Mouse (Mus musculus): Measurements from ENCODE around the gene Svs3b. TPM values are rescaled to one million over a fixed set of nuclear protein-coding genes. Genes with fewer than 3 reads are reported as not detected.
"Not testable (repeated sequence)": the region's sequence is repeated elsewhere in the genome, so short reads cannot be mapped to it uniquely, and the experiment has no call there.

The Svs3b gene
- polyA plus RNA-seq, 1 experiment from 2014 or later, result not detected

DNA sequence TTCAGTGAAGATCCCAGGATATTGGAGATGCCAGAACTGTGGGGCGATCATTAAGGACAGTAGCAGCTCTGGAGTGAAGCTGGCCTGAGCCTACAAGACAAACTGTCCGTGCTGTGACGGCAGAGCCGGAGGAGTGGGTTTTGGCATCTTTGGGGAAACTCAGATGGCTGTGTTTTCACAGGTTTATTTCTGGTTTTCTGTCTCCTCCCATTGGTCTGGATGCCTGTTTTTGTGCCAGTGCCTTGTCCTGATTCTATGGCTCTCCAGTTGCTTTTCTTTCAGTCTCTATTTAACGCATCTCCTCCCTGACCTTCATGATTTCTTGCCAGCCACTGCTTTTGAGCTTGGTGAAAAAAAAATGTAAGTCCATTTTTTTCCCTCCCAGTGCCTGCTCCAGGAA, 43.7 kb downstream of the Svs3b start:
- Histone ChIP-seq H3K4me1 (ENCODE audit: control insufficient read depth in 2 of 2, insufficient read depth in 2 of 2, low read length in 2 of 2) (no peaks in the 10 kb centered on the region), H3K4me3 (ENCODE audit: control insufficient read depth in 1 of 2, insufficient read depth in 1 of 2, low read depth in 1 of 2, low read length in 2 of 2) (no peak overlapping the region), H3K27ac (replicated peaks in 1 of 2; ENCODE audit: control insufficient read depth in 1 of 2, insufficient read depth in 1 of 2, low read depth in 2 of 2, low read length in 2 of 2) (no peak overlapping the region), H3K27me3 (ENCODE audit: control insufficient read depth, insufficient read depth, low read length) (no peaks in the 10 kb centered on the region), H3K36me3 (ENCODE audit: control insufficient read depth, insufficient read depth, low read length) (no peaks in the 10 kb centered on the region), H3K4me2 (ENCODE audit: low read length) (no peak overlapping the region), H3K9ac (ENCODE audit: low read length) (no peak overlapping the region), H3K9me3 (ENCODE audit: control insufficient read depth, low read length) (no peaks in the 10 kb centered on the region)
- WGBS, result 80% methylated on average over 5 of the region's 5 CpGs
- ATAC-seq (ENCODE audit: insufficient number of reproducible peaks, insufficient read depth, low FRiP score, low read depth), result no peak

DNA sequence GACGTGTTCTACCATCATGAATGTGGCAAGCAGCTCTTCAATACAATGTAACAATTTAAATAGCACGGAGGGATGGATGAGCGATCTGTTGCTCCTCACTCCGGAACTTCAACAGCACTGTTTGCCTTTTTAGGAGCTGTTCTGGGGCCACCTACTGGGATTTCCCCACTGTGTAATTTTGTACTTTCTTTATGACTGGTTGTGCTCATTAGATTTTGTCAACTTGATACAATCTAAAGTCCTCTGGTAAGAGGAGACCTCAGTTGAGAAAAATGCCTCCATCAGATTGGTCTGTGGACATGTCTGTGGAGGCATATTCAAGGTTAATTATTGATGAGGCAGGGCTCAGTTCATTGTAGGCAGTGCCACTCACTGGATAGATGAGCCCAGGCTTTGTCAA, 45.5 kb downstream of the Svs3b start:
- H3K27ac ChIP-seq (replicated peaks in 1 of 2; ENCODE audit: control insufficient read depth in 1 of 2, insufficient read depth in 1 of 2, low read depth in 2 of 2, low read length in 2 of 2), result no peak overlapping the region
- no peak overlapping the region for H3K4me2 ChIP-seq (ENCODE audit: low read length)
- 86% methylated on average over 4 of the region's 4 CpGs for WGBS
- no peaks in the 10 kb centered on the region for H3K36me3 ChIP-seq (ENCODE audit: control insufficient read depth, insufficient read depth, low read length)
- no peaks in the 10 kb centered on the region for H3K27me3 ChIP-seq (ENCODE audit: control insufficient read depth, insufficient read depth, low read length)
- H3K4me3 ChIP-seq (ENCODE audit: control insufficient read depth in 1 of 2, insufficient read depth in 1 of 2, low read depth in 1 of 2, low read length in 2 of 2), result no peak overlapping the region
- no peaks in the 10 kb centered on the region for H3K4me1 ChIP-seq (ENCODE audit: control insufficient read depth in 2 of 2, insufficient read depth in 2 of 2, low read length in 2 of 2)
- ATAC-seq (ENCODE audit: insufficient number of reproducible peaks, insufficient read depth, low FRiP score, low read depth), result no peak
- no peak overlapping the region for H3K9ac ChIP-seq (ENCODE audit: low read length)
- no peaks in the 10 kb centered on the region for H3K9me3 ChIP-seq (ENCODE audit: control insufficient read depth, low read length)

DNA sequence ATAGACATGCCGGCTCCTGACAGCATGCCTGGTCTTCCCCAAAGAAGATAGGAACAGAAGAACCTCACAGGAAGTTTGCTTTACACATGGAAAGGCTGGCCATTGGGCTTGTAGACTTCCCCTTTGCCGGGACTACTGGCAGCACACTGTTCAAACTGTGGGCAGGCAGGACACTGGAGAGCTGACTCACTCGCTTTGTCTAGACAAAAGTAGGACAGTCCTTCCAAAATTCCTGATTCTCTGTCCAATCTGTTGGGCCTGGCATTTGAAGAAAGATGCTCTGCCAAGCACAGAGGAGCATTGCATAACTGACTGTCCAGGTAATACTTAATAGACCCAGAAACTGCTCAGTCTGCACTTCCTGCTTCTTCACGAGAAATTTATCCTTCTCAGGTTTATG, 49.8 kb downstream of the Svs3b start:
- Histone ChIP-seq H3K4me3 (ENCODE audit: control insufficient read depth in 1 of 2, insufficient read depth in 1 of 2, low read depth in 1 of 2, low read length in 2 of 2) (no peak overlapping the region), H3K9me3 (ENCODE audit: control insufficient read depth, low read length) (no peaks in the 10 kb centered on the region), H3K4me2 (ENCODE audit: low read length) (no peak overlapping the region), H3K36me3 (ENCODE audit: control insufficient read depth, insufficient read depth, low read length) (no peaks in the 10 kb centered on the region), H3K27ac (replicated peaks in 1 of 2; ENCODE audit: control insufficient read depth in 1 of 2, insufficient read depth in 1 of 2, low read depth in 2 of 2, low read length in 2 of 2) (no peak overlapping the region), H3K9ac (ENCODE audit: low read length) (no peak overlapping the region), H3K27me3 (ENCODE audit: control insufficient read depth, insufficient read depth, low read length) (no peaks in the 10 kb centered on the region), H3K4me1 (ENCODE audit: control insufficient read depth in 2 of 2, insufficient read depth in 2 of 2, low read length in 2 of 2) (no peaks in the 10 kb centered on the region)
- no peak for ATAC-seq (ENCODE audit: insufficient number of reproducible peaks, insufficient read depth, low FRiP score, low read depth)
- 58% methylated on average over 4 of the region's 4 CpGs for WGBS

DNA sequence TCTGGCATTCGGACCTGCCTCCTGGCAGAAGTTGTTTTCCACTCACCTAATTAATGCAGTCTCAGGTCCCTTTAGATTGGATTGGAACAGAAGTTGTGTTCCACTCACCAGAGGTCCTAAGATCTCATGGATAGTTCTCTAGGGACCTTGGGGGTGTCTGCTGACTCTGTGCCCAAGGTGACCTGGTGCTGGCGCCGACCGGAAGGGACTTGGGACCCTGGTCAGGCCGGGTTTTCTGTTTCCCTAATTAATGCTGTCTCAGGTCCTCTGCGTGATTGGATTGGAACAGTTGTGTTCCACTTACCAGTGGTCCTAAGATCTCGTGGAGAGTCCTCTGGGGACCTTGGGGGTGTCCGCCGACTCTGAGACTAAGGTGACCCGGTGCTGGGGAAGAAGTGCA, 50.4 kb downstream of the Svs3b start:
- H3K36me3 ChIP-seq (ENCODE audit: control insufficient read depth, insufficient read depth, low read length); H3K9me3 ChIP-seq (ENCODE audit: control insufficient read depth, low read length); H3K4me3 ChIP-seq (ENCODE audit: control insufficient read depth in 1 of 2, insufficient read depth in 1 of 2, low read depth in 1 of 2, low read length in 2 of 2); H3K4me1 ChIP-seq (ENCODE audit: control insufficient read depth in 2 of 2, insufficient read depth in 2 of 2, low read length in 2 of 2); H3K27me3 ChIP-seq (ENCODE audit: control insufficient read depth, insufficient read depth, low read length); H3K27ac ChIP-seq (replicated peaks in 1 of 2; ENCODE audit: control insufficient read depth in 1 of 2, insufficient read depth in 1 of 2, low read depth in 2 of 2, low read length in 2 of 2); ATAC-seq (ENCODE audit: insufficient number of reproducible peaks, insufficient read depth, low FRiP score, low read depth); H3K9ac ChIP-seq (ENCODE audit: low read length); H3K4me2 ChIP-seq (ENCODE audit: low read length): not testable (repeated sequence)
- 86% methylated on average over 10 of the region's 10 CpGs for WGBS

Other genes starting within 250 kb of the Svs3b start
- gene Pabpc1l, start 231.2 kb downstream of the Svs3b start, polyA plus RNA-seq (2014; fragmentation: Nextera tagmentation; extraction: Ambion mirVana), result 0.81 and 1.2 TPM in 2 replicates
- gene Stk4, start 186.3 kb downstream of the Svs3b start, polyA plus RNA-seq (2014; fragmentation: Nextera tagmentation; extraction: Ambion mirVana), result 14.9 and 19.5 TPM in 2 replicates
- gene Tomm34, start 185.5 kb downstream of the Svs3b start, polyA plus RNA-seq (2014; fragmentation: Nextera tagmentation; extraction: Ambion mirVana), result 55.5 and 60.7 TPM in 2 replicates
- 0.22 and 0.28 TPM in 2 replicates for gene Kcns1, start 85.5 kb downstream of the Svs3b start, polyA plus RNA-seq (2014; fragmentation: Nextera tagmentation; extraction: Ambion mirVana)
- gene Wfdc5, start 73.9 kb downstream of the Svs3b start, polyA plus RNA-seq (2014; fragmentation: Nextera tagmentation; extraction: Ambion mirVana), result not detected in 2 replicates
- not detected in 2 replicates for gene Wfdc12, start 66.0 kb downstream of the Svs3b start, polyA plus RNA-seq (2014; fragmentation: Nextera tagmentation; extraction: Ambion mirVana)
- gene Wfdc15a, start 56.5 kb downstream of the Svs3b start, polyA plus RNA-seq (2014; fragmentation: Nextera tagmentation; extraction: Ambion mirVana), result not detected in 2 replicates
- not detected in 2 replicates for gene Wfdc15b, start 35.0 kb downstream of the Svs3b start, polyA plus RNA-seq (2014; fragmentation: Nextera tagmentation; extraction: Ambion mirVana)
- not detected in 2 replicates for gene Svs2, start 18.2 kb downstream of the Svs3b start, polyA plus RNA-seq (2014; fragmentation: Nextera tagmentation; extraction: Ambion mirVana)
- not detected in 2 replicates for gene Svs4, start 21.8 kb upstream of the Svs3b start, polyA plus RNA-seq (2014; fragmentation: Nextera tagmentation; extraction: Ambion mirVana)
- gene Svs3a, start 32.6 kb upstream of the Svs3b start, polyA plus RNA-seq (2014; fragmentation: Nextera tagmentation; extraction: Ambion mirVana), result not detected in 2 replicates
- gene Svs6, start 60.1 kb upstream of the Svs3b start, polyA plus RNA-seq (2014; fragmentation: Nextera tagmentation; extraction: Ambion mirVana), result not detected in 2 replicates
- gene Svs5, start 76.1 kb upstream of the Svs3b start, polyA plus RNA-seq (2014; fragmentation: Nextera tagmentation; extraction: Ambion mirVana), result not detected in 2 replicates
- 0.63 and 1.3 TPM in 2 replicates for gene Slpi, start 132.5 kb upstream of the Svs3b start, polyA plus RNA-seq (2014; fragmentation: Nextera tagmentation; extraction: Ambion mirVana)
- 0.05 and 0.08 TPM in 2 replicates for gene Rbpjl, start 146.5 kb upstream of the Svs3b start, polyA plus RNA-seq (2014; fragmentation: Nextera tagmentation; extraction: Ambion mirVana)
- 0.97 and 1.4 TPM in 2 replicates for gene Matn4, start 148.5 kb upstream of the Svs3b start, polyA plus RNA-seq (2014; fragmentation: Nextera tagmentation; extraction: Ambion mirVana)
- gene Sdc4, start 187.2 kb upstream of the Svs3b start, polyA plus RNA-seq (2014; fragmentation: Nextera tagmentation; extraction: Ambion mirVana), result 33.5 and 40.1 TPM in 2 replicates
- 45.7 and 47.6 TPM in 2 replicates for gene Sys1, start 200.3 kb upstream of the Svs3b start, polyA plus RNA-seq (2014; fragmentation: Nextera tagmentation; extraction: Ambion mirVana)
- 8.0 and 16.3 TPM in 2 replicates for gene Gm20458, start 204.3 kb upstream of the Svs3b start, polyA plus RNA-seq (2014; fragmentation: Nextera tagmentation; extraction: Ambion mirVana)
- gene Trp53tg5, start 217.1 kb upstream of the Svs3b start, polyA plus RNA-seq (2014; fragmentation: Nextera tagmentation; extraction: Ambion mirVana), result not detected in 2 replicates
- gene Dbndd2, start 229.5 kb upstream of the Svs3b start, polyA plus RNA-seq (2014; fragmentation: Nextera tagmentation; extraction: Ambion mirVana), result 13.1 and 21.3 TPM in 2 replicates
- 58.8 and 64.3 TPM in 2 replicates for gene Pigt, start 240.9 kb upstream of the Svs3b start, polyA plus RNA-seq (2014; fragmentation: Nextera tagmentation; extraction: Ambion mirVana)

All from heart, embryonic 14.5 days (tissue).